In the genomic region with DNA sequence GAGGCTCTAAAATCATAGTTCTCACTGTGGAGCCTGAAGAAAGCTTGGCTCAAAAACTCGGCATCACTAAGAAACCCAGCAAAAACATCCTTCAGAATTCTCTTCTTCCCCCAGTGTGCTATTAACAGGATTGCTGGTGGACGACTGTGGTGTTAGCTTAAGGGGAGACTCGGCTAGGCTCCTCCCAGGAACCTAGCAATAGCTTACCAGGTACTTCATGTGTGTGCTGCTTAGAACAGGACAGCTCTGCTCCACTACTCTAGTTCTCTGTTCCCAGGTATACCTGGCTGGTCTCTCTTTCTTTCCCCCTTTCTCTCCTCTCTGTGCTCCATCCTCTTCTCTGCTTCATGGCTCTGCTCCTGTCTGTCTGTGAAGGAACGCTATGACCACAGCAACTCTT, we compare ENCODE assay signal across 20 mouse cellular contexts. TPM values are rescaled to one million over a fixed set of nuclear protein-coding genes. Genes with fewer than 3 reads are reported as not detected.
"Had no signal": no experiment of that assay in that cellular context is flagged by ENCODE, and none has a peak within 500 bp of the region (broad histone marks: within the 10 kb centered on the region; RNA-seq: fewer than 3 reads in every experiment).

No protein-coding gene starts in this region.

- H3K4me2 ChIP-seq: limb, embryonic 13.5 days; liver, embryonic 12.5 days; liver, embryonic 15.5 days; midbrain, embryonic 13.5 days; neural tube, embryonic 13.5 days; stomach, embryonic 15.5 days had no signal

- H3K36me3 ChIP-seq: limb, embryonic 10.5 days; limb, embryonic 13.5 days; liver, embryonic 12.5 days; liver, embryonic 15.5 days; midbrain, embryonic 10.5 days; midbrain, embryonic 13.5 days; neural tube, embryonic 13.5 days; stomach, embryonic 15.5 days had no signal

- H3K4me3 ChIP-seq: layer of hippocampus, adult 2 months; limb, embryonic 10.5 days; limb, embryonic 13.5 days; liver, embryonic 12.5 days; liver, embryonic 15.5 days; megakaryocyte, embryonic 14.5 days; midbrain, embryonic 10.5 days; midbrain, embryonic 13.5 days; myocyte; neural tube, embryonic 13.5 days; stomach, embryonic 15.5 days had no signal

- ATAC-seq: hindbrain, postnatal 0 days; inflammation-experienced regulatory T-cells, adult 6 months; liver, embryonic 12.5 days; midbrain, embryonic 13.5 days; midbrain, embryonic 16.5 days had no signal

- H3K9me3 ChIP-seq: limb, embryonic 10.5 days; limb, embryonic 13.5 days; liver, embryonic 12.5 days; liver, embryonic 15.5 days; megakaryocyte, embryonic 14.5 days; midbrain, embryonic 10.5 days; midbrain, embryonic 13.5 days; neural tube, embryonic 13.5 days; stomach, embryonic 15.5 days had no signal

- H3K4me1 ChIP-seq: liver, embryonic 12.5 days; liver, embryonic 15.5 days; megakaryocyte, embryonic 14.5 days had no signal

- H3K9ac ChIP-seq: limb, embryonic 13.5 days; liver, embryonic 12.5 days; liver, embryonic 15.5 days; midbrain, embryonic 13.5 days; neural tube, embryonic 13.5 days; stomach, embryonic 15.5 days had no signal

- H3K27ac ChIP-seq: hindbrain, postnatal 0 days; layer of hippocampus, adult 2 months; limb, embryonic 10.5 days; limb, embryonic 13.5 days; liver, embryonic 12.5 days; liver, embryonic 15.5 days; midbrain, embryonic 10.5 days; midbrain, embryonic 13.5 days; neural tube, embryonic 13.5 days; stomach, embryonic 15.5 days had no signal

- H3K27me3 ChIP-seq: limb, embryonic 13.5 days; liver, embryonic 12.5 days; liver, embryonic 15.5 days; megakaryocyte, embryonic 14.5 days; midbrain, embryonic 13.5 days; neural tube, embryonic 13.5 days; stomach, embryonic 15.5 days had no signal

- DNase-seq: layer of hippocampus, adult 9-11 months; liver; retina, postnatal 1 day; right cerebral cortex, postnatal 25 days; spleen, adult 18-20 months; thymus, postnatal 36 days had no signal

RNA-seq across cellular contexts. Expression of gene Tnfsf10, which starts 48.9 kb away (rescaled TPM):
- polyA plus RNA-seq: limb, embryonic 10.5 days; midbrain, embryonic 10.5 days; myocyte; neural tube, embryonic 13.5 days had no signal
